Mouse (Mus musculus): ENCODE measurements around the gene Gpr176. TPM values are rescaled to one million over a fixed set of nuclear protein-coding genes. Genes with fewer than 3 reads are reported as not detected.

Gpr176 gene
- polyA plus RNA-seq, 1 experiment, result 0.35 TPM

DNA sequence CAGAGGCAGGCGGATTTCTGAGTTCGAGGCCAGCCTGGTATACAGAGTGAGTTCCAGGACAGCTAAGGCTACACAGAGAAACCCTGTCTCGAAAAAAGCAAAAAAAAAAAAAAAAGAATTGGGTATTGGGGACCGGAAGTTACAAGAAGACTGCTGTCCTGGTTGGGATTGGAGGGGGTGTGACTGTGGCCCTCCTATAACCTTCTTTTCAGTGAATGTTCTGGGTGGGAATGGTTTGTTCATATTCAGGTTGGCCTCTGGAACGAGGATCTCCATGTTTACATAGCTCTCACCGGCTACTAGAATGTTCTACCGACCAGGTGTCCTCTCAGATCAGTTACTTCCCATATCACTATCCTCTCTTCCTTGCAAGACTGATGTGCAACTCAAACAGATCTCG is 116.1 kb downstream of the Gpr176 start:
- 58% methylated on average over 8 of the region's 8 CpGs for WGBS
- no peak for DNase-seq (ENCODE audit: low read depth, low spot score)

GRCm38 (mm10) chr2:118256621-118257053 is 116.6 kb downstream of the Gpr176 start, which contains the start of gene Fsip1:
TSS of gene Fsip1 (minus strand) at chr2:118256966.
- 6% methylated on average over 25 of the region's 25 CpGs for WGBS
- peak; percentile 53 for DNase-seq (ENCODE audit: low read depth, low spot score)

DNA sequence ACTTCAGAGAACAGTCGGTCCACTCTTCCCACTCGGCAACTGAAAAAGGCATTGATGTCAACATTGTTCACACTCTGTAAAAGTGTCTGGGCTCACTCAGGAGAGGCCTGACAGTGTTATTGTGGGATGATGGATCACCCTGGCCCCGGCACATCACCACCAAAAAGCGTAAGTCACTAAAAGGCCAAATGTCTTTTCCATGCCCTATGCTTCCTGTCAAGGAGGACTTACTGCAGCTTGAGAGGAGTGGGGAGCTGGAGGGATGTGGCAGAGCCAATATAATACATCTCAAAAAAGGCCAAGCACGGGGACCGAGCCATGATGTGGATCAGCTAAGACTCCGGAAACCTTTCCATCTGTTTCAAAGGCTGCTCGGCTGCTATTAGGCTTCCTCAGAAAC is 118.7 kb downstream of the Gpr176 start:
- 67% methylated on average over 8 of the region's 8 CpGs for WGBS

DNA sequence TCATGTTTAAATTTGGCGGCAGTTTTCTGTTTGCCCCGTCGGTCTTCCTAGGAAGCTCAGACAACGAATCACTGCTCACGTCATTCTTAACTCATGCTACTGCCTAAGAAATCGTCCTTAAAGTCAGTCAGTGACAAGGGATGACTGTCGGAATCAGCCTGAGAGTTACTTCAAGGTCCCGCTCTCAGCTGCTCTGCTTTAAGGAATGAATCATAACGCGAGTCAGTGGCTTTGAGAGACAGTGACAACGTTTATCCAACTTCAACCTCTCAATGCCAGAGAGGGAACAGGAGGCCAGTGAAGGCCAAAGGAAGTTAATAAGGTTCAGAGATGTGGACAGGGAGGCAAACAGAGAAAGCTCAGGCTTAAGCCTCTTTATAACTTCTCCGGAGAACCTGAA is 124.3 kb downstream of the Gpr176 start:
- DNase-seq (ENCODE audit: low read depth, low spot score), result no peak

More for the DNA sequence above, 118.7 kb downstream of the Gpr176 start:
- DNase-seq (ENCODE audit: low read depth, low spot score), result no peak

GRCm38 (mm10) chr2:118248016-118248415 is 125.2 kb downstream of the Gpr176 start:
- DNase-seq (ENCODE audit: low read depth, low spot score), result no peak
- 54% methylated on average over 2 of the region's 2 CpGs for WGBS

More for the DNA sequence above, 124.3 kb downstream of the Gpr176 start:
- 64% methylated on average over 12 of the region's 12 CpGs for WGBS

DNA sequence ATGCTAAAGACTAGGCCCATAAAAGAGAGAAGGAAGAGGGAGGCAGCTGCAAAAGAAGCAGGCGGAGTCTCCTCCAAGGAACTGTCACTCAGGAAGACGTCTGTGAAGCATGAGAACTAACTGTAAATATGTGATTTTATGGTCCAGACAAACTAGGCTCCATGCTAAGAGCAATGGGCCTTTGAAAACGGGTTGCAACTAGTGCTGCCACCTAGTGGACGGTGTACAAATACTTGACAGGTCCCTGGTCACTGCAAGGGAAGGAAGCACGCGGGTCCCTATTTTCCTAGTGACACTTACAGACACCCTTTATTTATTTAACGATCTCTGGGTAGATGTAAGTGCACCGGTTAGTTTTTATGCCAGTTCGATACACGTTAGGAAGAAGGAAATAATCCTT is 127.3 kb downstream of the Gpr176 start:
- 3% methylated on average over 10 of the region's 10 CpGs for WGBS
- peak; percentile 55 for DNase-seq (ENCODE audit: low read depth, low spot score)

DNA sequence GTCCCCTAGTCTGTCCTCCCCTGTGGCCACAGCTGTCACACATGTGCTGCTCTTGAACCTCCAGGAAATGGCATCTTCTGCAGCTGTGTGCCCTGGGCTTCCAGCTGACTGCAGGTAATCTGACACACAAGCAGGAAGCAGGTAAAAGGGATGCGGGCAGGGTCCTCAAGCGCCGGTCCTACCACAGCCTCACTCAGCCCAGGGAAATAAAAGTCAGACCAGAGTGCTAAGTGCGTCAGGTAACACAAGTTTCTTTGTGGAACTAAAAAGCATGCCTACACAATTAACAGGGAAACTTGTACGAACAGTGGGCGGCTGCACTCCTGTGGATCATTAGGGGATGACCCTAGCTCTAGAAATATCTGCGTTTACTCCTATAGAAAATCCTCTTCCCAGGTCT is 137.0 kb downstream of the Gpr176 start:
- DNase-seq (ENCODE audit: low read depth, low spot score), result no peak
- 77% methylated on average over 7 of the region's 7 CpGs for WGBS

GRCm38 (mm10) chr2:118235614-118236013 is 137.6 kb downstream of the Gpr176 start:
- DNase-seq (ENCODE audit: low read depth, low spot score), result no peak
- WGBS, result 75% methylated on average over 3 of the region's 3 CpGs

GRCm38 (mm10) chr2:118230544-118230943 is 142.7 kb downstream of the Gpr176 start:
- DNase-seq (ENCODE audit: low read depth, low spot score), result no peak
- 56% methylated on average over 3 of the region's 3 CpGs for WGBS

DNA sequence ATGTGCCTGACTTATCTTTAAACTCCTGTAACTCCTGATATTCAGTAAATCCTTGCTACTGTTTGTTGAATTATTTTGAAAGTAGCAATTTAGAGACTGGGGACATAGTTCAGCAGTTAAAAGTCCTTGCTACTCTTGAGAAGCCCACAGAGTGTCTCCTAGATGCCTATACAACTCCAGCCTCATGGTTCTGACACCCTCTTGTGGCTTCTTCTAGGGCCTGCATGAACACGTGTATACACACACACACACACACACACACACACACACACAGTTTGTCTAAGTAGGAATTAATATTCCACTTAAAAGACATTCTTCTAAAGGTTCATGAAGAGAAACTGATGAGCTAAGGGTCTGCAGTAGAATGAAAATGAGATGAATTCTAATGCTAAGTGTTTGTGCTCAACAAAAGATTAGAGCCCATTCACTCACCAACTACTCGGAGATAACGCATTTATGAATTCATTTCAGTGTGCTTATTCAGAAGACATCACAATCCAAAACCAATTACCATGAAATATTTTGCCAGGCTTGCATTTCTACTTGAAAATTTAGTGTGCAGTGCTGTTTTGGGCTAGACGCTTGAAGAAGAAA is 144.6 kb downstream of the Gpr176 start:
- WGBS, result 87% methylated on average over 4 of the region's 4 CpGs
- no peak for DNase-seq (ENCODE audit: low read depth, low spot score)

Other genes starting within 250 kb of the Gpr176 start
- 0.08 TPM in 1 of 2 replicates, not detected in the other for gene Fsip1, start 116.5 kb downstream of the Gpr176 start, polyA plus RNA-seq (2012; rRNA removed)
- 3.1 and 4.8 TPM in 2 replicates for gene Eif2ak4, start 15.2 kb upstream of the Gpr176 start, polyA plus RNA-seq (2012; rRNA removed)
- 38.4 and 44.8 TPM in 2 replicates for gene Srp14, start 106.3 kb upstream of the Gpr176 start, polyA plus RNA-seq (2012; rRNA removed)
- 4.7 and 6.2 TPM in 2 replicates for gene Bmf, start 176.3 kb upstream of the Gpr176 start, polyA plus RNA-seq (2012; rRNA removed)
- gene Bub1b, start 224.8 kb upstream of the Gpr176 start, polyA plus RNA-seq (2012; rRNA removed), result 12.4 and 14.2 TPM in 2 replicates

Data from large intestine, adult 2 months (tissue).